Mouse (Mus musculus): ENCODE data around the gene Fam198a. TPM values are rescaled to one million over a fixed set of nuclear protein-coding genes. Genes with fewer than 3 reads are reported as not detected.

The Fam198a gene
- total and polyA plus RNA-seq, 2 experiments from 2014 or later, result 2.1 to 7.5 TPM

GRCm38 (mm10) chr9:121937944-121938355, 12.8 kb upstream of the Fam198a start:
- peak; percentile 71 for DNase-seq (ENCODE audit: low spot score)
- H3K9me3 ChIP-seq (ENCODE audit: low read length), result no peaks in the 10 kb centered on the region

GRCm38 (mm10) chr9:121943005-121943404, 7.8 kb upstream of the Fam198a start:
- Histone ChIP-seq H3K4me3 (ENCODE audit: low read length) (no peak overlapping the region), H3K27me3 (ENCODE audit: insufficient read depth, low read length) (no peaks in the 10 kb centered on the region), H3K27ac (no peak overlapping the region), H3K36me3 (ENCODE audit: insufficient read depth, low read length) (no peaks in the 10 kb centered on the region), H3K4me2 (ENCODE audit: low read depth, low read length) (no peak overlapping the region), H3K4me1 (ENCODE audit: insufficient read depth, low read length) (no peaks in the 10 kb centered on the region), H3K9ac (replicated peaks; ENCODE audit: low read length) (no peak overlapping the region), H3K9me3 (ENCODE audit: low read length) (no peaks in the 10 kb centered on the region)
- no peak for TF ChIP-seq CTCF (IDR thresholded peaks at IDR 0.05; ENCODE audit: low read depth)
- no peak for ATAC-seq
- WGBS, result 92% methylated on average over 3 of the region's 3 CpGs
- DNase-seq (ENCODE audit: low spot score), result no peak

More at GRCm38 (mm10) chr9:121937944-121938355, 12.8 kb upstream of the Fam198a start:
- H3K27me3 ChIP-seq (ENCODE audit: insufficient read depth, low read length), result no peaks in the 10 kb centered on the region
- H3K27ac ChIP-seq, result peak overlapping the region; percentile 37; the same call in 1 of the 2 replicates
- peak overlapping the region; percentile 38 for H3K4me3 ChIP-seq (ENCODE audit: low read length)
- peak overlapping the region; percentile 53 for H3K4me2 ChIP-seq (ENCODE audit: low read depth, low read length)
- no peaks in the 10 kb centered on the region; the same call in 1 of the 2 replicates for H3K4me1 ChIP-seq (ENCODE audit: insufficient read depth, low read length)
- ATAC-seq, result peak; percentile 79
- no peak for TF ChIP-seq CTCF (IDR thresholded peaks at IDR 0.05; ENCODE audit: low read depth)
- H3K36me3 ChIP-seq (ENCODE audit: insufficient read depth, low read length), result no peaks in the 10 kb centered on the region
- 61% methylated on average over 21 of the region's 21 CpGs for WGBS
- H3K9ac ChIP-seq (replicated peaks; ENCODE audit: low read length), result peak overlapping the region; percentile 25; the same call in 1 of the 2 replicates

DNA sequence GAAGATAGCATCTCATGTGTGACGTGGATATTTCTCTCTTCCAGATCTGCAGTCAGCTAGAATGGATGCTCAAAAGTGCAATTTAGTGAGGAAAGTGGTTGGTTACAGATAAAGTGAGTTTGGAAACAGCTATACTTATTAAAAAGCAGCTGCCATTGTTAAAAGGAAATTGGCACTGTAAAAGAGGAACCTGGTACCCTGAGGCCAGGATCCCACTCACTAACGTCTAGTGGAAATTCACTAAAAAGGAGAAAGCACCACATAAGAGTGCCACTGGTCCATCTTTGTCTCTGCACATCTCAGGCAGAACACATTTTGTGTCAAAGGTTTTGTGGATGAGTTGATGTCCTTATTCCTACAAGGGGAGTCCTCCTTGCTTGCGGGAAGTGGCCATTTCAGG, 7.2 kb upstream of the Fam198a start:
- Histone ChIP-seq H3K9ac (replicated peaks; ENCODE audit: low read length) (no peak overlapping the region), H3K4me1 (ENCODE audit: insufficient read depth, low read length) (no peaks in the 10 kb centered on the region), H3K4me2 (ENCODE audit: low read depth, low read length) (no peak overlapping the region), H3K36me3 (ENCODE audit: insufficient read depth, low read length) (no peaks in the 10 kb centered on the region), H3K27ac (no peak overlapping the region), H3K4me3 (ENCODE audit: low read length) (no peak overlapping the region), H3K9me3 (ENCODE audit: low read length) (no peaks in the 10 kb centered on the region), H3K27me3 (ENCODE audit: insufficient read depth, low read length) (no peaks in the 10 kb centered on the region)
- no peak for ATAC-seq
- DNase-seq (ENCODE audit: low spot score), result no peak
- TF ChIP-seq CTCF (IDR thresholded peaks at IDR 0.05; ENCODE audit: low read depth), result no peak
- 84% methylated on average over 3 of the region's 3 CpGs for WGBS

- 4% methylated on average over 4 of the region's 4 CpGs for WGBS
- Histone ChIP-seq H3K27me3 (ENCODE audit: insufficient read depth, low read length) (no peaks in the 10 kb centered on the region), H3K27ac (no peak overlapping the region), H3K9ac (replicated peaks; ENCODE audit: low read length) (no peak overlapping the region), H3K9me3 (ENCODE audit: low read length) (no peaks in the 10 kb centered on the region), H3K4me3 (ENCODE audit: low read length) (no peak overlapping the region), H3K4me2 (ENCODE audit: low read depth, low read length) (no peak overlapping the region), H3K36me3 (ENCODE audit: insufficient read depth, low read length) (no peaks in the 10 kb centered on the region), H3K4me1 (ENCODE audit: insufficient read depth, low read length) (no peaks in the 10 kb centered on the region)
- DNase-seq (ENCODE audit: low spot score) (peak; percentile 88), ATAC-seq (0 out of 2 replicates have a peak, but pooled peaks have one; percentile 28)
- peak; percentile 78 for TF ChIP-seq CTCF (IDR thresholded peaks at IDR 0.05; ENCODE audit: low read depth)
Observed at GRCm38 (mm10) chr9:121947784-121948183, 3.0 kb upstream of the Fam198a start.

DNA sequence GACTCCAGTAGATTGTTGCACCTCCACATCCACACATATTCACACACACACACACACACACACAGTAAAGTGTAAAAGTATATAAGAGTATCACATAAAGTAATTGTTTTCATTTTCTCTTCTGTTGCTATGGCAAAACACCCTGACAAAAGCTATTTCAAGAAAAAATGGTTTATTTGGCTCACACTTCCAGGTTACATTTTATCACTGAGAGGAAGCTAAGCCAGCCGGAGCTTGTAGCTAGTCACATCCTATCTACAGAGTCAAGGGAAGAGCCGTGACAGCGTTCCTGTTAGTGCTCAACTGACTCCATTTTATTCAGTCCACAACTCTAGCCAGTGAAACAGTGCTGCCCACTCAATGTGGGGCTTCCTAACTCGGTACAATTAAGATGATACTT, 2.4 kb upstream of the Fam198a start:
- Histone ChIP-seq H3K27ac (no peak overlapping the region), H3K4me2 (ENCODE audit: low read depth, low read length) (no peak overlapping the region), H3K36me3 (ENCODE audit: insufficient read depth, low read length) (no peaks in the 10 kb centered on the region), H3K27me3 (ENCODE audit: insufficient read depth, low read length) (no peaks in the 10 kb centered on the region), H3K4me3 (ENCODE audit: low read length) (no peak overlapping the region), H3K9me3 (ENCODE audit: low read length) (no peaks in the 10 kb centered on the region), H3K9ac (replicated peaks; ENCODE audit: low read length) (no peak overlapping the region), H3K4me1 (ENCODE audit: insufficient read depth, low read length) (no peaks in the 10 kb centered on the region)
- TF ChIP-seq CTCF (IDR thresholded peaks at IDR 0.05; ENCODE audit: low read depth), result no peak
- ATAC-seq, result no peak
- 77% methylated on average over 4 of the region's 4 CpGs for WGBS
- DNase-seq (ENCODE audit: low spot score), result no peak

GRCm38 (mm10) chr9:121951114-121951423, 281 bp downstream of the Fam198a start:
- no peak for ATAC-seq
- Histone ChIP-seq H3K27ac (peak overlapping the region; percentile 32), H3K36me3 (ENCODE audit: insufficient read depth, low read length) (no peaks in the 10 kb centered on the region), H3K9ac (replicated peaks; ENCODE audit: low read length) (0 out of 2 replicates have a peak overlapping the region, but pooled peaks have one; percentile 1), H3K9me3 (ENCODE audit: low read length) (no peaks in the 10 kb centered on the region), H3K4me3 (ENCODE audit: low read length) (peak overlapping the region; percentile 5), H3K27me3 (ENCODE audit: insufficient read depth, low read length) (no peaks in the 10 kb centered on the region), H3K4me2 (ENCODE audit: low read depth, low read length) (peak overlapping the region; percentile 50), H3K4me1 (ENCODE audit: insufficient read depth, low read length) (no peaks in the 10 kb centered on the region)
- no peak; the same call in 1 of the 2 replicates for TF ChIP-seq CTCF (IDR thresholded peaks at IDR 0.05; ENCODE audit: low read depth)
- no peak for DNase-seq (ENCODE audit: low spot score)
- 29% methylated on average over 4 of the region's 4 CpGs for WGBS

DNA sequence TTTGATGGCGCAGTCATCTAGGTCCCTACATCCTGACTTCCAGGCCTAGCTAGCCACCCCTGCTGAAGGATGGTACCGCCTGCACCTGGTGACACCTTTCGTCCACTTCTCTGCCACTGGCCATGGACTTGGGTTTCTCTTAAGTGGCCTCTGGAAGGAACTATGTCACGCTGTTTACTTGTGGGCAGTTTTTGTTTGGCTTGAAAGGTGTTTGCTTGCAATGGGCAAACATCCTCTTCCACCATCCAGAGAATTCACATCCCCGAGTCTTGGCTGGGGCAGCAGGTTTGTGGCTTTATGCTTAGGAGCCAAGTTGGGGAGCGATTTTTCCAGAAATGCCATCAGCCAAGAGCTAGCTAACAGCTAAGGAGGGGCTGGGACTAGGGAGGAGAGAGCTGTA, 1.8 kb downstream of the Fam198a start:
- H3K36me3 ChIP-seq (ENCODE audit: insufficient read depth, low read length), result no peaks in the 10 kb centered on the region
- DNase-seq (ENCODE audit: low spot score), result no peak

More for the DNA sequence above, 1.8 kb downstream of the Fam198a start:
- Histone ChIP-seq H3K4me3 (ENCODE audit: low read length) (no peak overlapping the region), H3K27ac (no peak overlapping the region), H3K9ac (replicated peaks; ENCODE audit: low read length) (no peak overlapping the region), H3K27me3 (ENCODE audit: insufficient read depth, low read length) (no peaks in the 10 kb centered on the region), H3K4me1 (ENCODE audit: insufficient read depth, low read length) (no peaks in the 10 kb centered on the region), H3K4me2 (ENCODE audit: low read depth, low read length) (no peak overlapping the region), H3K9me3 (ENCODE audit: low read length) (no peaks in the 10 kb centered on the region)
- ATAC-seq, result no peak
- no peak for TF ChIP-seq CTCF (IDR thresholded peaks at IDR 0.05; ENCODE audit: low read depth)
- WGBS, result 85% methylated on average over 6 of the region's 6 CpGs
